Mouse (Mus musculus) heart, postnatal 0 days (tissue): ENCODE measurements at regions not wholly inside any gene's neighbourhood (a gene's known extent, or its start where the extent isn't known, plus 50 kb on each side); places are given as distances from the start of the nearest gene placed in this dataset.

ENCODE experiments used
- CTCF ChIP-seq: IDR thresholded peaks from 2 replicates; pipeline ENCODE4 v1.5.1; 2016; ENCODE audit warnings: antibody characterized with exemption, control low read depth, low read depth
- EP300 ChIP-seq: IDR thresholded peaks from 2 replicates; pipeline ENCODE4 v1.6.1; 2016; ENCODE audit warnings: antibody characterized with exemption, low read depth

GRCm38 (mm10) chr10:97241476-97241875 is 237.9 kb upstream of the Dcn start:
- no peak for TF ChIP-seq CTCF
- no peak for TF ChIP-seq EP300
